Mouse (Mus musculus): ENCODE results near the gene Atp7a. TPM values are rescaled to one million over a fixed set of nuclear protein-coding genes. Genes with fewer than 3 reads are reported as not detected.

The Atp7a gene
- total RNA-seq, 2 experiments from 2014 or later, result 8.1 to 8.7 TPM

DNA sequence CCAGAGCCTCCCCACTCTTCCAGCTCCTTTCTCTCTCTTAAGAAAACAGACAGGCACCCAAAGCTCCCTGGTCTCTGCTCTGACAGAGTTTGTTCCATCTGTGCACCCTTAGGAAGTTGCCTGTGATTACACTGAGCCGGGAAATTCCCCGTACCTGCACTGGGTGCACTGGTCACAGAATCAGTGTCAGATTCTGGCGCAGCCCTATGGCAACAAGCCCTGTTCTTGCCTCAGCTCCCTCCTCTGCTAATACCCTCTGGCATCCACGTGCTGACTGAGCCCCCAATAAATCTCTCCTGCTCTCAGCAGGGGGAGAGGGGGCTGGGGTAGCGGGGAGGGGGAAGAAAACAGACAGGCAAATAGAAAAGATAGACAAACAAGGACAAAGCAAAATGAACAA is 65.9 kb downstream of the Atp7a start:
- H3K27ac ChIP-seq, result no peak overlapping the region
- no peak for TF ChIP-seq CTCF (IDR thresholded peaks at IDR 0.05)
- DNase-seq, result no peak
- intact Hi-C loops (cut with DNase I), result no loop called here
- H3K4me3 ChIP-seq, result no peak overlapping the region

DNA sequence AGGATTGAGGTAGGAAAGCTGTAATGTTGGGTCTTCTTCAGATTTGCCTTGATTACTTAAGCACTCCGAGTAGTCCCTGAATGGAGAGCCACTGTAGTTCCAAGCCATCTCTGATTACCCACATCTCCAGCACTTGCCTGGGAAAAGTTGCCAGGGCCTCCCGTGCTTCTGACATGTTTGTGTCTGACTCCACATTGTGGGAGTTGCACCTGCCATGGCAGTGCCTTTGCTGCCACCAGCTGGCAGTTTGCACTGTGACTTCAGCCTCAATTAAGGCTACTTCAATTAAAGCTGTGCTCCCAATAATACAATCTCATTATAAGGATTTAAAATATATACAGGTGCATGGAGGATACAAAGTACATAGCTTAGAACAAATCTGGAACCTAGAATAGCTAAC is 78.4 kb downstream of the Atp7a start:
- no peak overlapping the region for H3K4me3 ChIP-seq
- intact Hi-C loops (cut with DNase I), result loop anchor here (1.0 kb wide), 1 partner anchor 79 kb away; no protein-coding TSS in a partner anchor
- H3K27ac ChIP-seq, result no peak overlapping the region
- peak; percentile 61 for TF ChIP-seq CTCF (IDR thresholded peaks at IDR 0.05)
- DNase-seq, result peak; percentile 75

DNA sequence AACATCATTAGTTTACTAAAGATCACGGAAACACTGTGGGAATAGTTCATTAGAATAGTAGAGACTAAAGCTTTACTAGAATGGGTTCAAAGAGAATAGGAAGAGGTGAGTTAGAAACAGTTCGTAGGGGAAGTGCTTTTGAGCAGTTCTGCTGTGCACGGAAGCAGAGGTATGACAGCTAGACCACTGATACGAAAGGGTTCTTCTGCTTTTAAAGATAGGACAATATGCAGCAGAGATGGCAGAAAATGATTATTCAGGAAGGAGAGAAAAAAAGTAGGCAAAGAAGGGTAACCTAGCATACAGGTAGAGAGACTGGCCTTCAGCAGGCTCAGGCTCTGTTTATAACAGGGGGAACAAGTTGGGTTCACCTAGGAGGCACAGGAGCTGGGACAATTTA is 86.8 kb downstream of the Atp7a start:
- H3K4me3 ChIP-seq, result no peak overlapping the region
- intact Hi-C loops (cut with DNase I), result no loop called here
- no peak for DNase-seq
- no peak overlapping the region for H3K27ac ChIP-seq
- TF ChIP-seq CTCF (IDR thresholded peaks at IDR 0.05), result no peak

DNA sequence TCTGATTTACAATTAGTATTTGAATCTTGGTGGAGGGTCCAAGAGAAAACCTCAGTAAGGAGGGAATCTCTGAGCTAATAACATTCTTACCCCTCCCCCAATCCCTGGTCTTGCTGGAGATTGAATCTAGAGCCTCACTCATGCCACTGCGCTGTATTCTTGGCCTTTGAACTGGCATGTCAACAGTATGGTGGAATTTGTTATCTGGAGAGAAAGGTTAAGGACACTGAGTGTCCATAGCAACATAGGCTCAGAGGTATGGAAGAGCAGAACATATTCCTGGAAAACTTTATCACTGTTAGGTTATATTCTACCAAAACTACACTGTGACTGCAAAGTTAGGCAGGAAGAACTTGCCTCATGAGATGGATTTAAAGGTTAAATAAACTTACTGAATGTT is 87.6 kb downstream of the Atp7a start:
- Histone ChIP-seq H3K27ac (no peak overlapping the region), H3K4me3 (no peak overlapping the region)
- TF ChIP-seq CTCF (IDR thresholded peaks at IDR 0.05), result no peak
- DNase-seq, result no peak
- intact Hi-C loops (cut with DNase I), result no loop called here

DNA sequence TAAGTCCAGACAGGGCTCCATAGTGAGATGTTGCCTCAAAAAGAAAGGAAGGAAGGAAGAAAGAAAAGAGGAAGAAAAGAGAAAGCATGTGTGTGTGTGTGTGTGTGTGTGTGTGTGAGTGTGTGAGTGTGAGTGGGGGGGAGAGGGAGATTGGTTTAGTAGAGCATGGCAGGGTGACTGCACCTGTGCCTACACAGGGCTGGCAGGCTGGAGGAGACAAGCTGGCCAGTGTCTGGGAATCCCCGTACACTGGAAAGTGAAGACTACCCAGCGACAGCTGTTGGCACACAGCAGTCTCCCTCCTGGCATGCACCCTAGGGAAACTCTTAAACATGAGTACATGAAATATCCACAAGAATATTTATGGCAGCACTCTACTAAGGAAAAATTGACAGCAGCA is 95.7 kb downstream of the Atp7a start:
- H3K27ac ChIP-seq, result no peak overlapping the region
- DNase-seq, result peak; percentile 25
- no peak for TF ChIP-seq CTCF (IDR thresholded peaks at IDR 0.05)
- H3K4me3 ChIP-seq, result no peak overlapping the region
- intact Hi-C loops (cut with DNase I), result no loop called here

DNA sequence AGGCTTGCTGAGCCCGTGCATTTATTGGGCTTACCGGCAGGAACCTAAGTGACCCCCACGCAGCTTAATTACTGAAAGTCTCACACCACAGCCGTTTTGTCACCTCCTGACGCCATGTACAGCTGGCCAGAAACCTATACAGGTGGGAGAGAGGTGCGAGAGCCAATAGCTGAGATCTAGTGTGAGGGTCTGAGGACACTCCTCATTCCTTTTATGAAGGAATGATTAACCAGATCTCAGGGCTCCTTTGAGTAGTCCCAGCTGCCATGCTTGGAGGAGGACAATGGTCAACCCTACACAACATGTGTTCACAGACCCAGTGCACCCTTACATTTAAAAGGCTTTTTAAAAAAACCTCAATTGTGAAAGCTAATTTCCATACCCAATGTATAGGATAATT is 101.2 kb downstream of the Atp7a start:
- no peak for TF ChIP-seq CTCF (IDR thresholded peaks at IDR 0.05)

DNA sequence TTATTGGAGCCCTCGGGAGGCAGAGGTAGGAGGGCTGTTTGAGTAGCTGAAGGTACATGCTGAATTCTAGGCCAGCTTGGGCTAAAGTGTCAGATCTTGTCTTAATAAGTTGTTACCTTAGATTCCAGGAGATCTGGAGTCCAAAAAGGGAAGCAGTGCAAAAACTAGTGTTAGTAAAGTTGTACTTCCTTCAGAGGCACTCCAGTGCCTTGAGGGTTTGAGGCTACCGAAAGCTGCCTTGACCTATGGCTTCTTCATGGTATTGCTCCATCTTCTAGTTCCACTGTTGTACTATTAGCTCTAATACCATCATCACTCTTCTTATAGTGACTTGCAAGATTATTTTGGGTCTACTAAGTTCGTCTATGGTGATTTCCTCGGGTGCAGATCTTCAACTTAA is 102.8 kb downstream of the Atp7a start:
- no peak overlapping the region for H3K4me3 ChIP-seq
- TF ChIP-seq CTCF (IDR thresholded peaks at IDR 0.05), result no peak
- intact Hi-C loops (cut with DNase I), result no loop called here

More for the DNA sequence above, 101.2 kb downstream of the Atp7a start:
- intact Hi-C loops (cut with DNase I), result no loop called here
- no peak for DNase-seq
- H3K27ac ChIP-seq, result no peak overlapping the region
- no peak overlapping the region for H3K4me3 ChIP-seq

DNA sequence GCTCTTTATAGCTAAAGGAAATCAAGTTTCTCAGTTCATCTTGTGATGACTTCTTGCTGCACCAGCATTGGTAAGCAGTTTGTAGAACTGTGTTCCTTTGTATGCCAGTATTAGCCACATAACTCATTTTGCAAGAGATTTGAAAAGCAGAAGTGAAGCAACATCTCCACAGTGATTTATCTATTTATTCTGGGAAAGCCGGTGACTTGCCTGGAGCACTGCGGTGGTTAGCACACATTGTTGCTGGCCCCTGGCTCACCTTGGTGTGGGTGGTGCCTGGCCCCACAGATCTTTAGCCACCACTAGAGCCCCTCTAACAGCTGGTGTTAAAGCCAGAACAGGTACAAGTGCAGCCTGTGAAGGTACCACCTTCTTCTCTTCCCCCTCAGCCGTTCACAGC is 107.8 kb downstream of the Atp7a start:
- Histone ChIP-seq H3K4me3 (no peak overlapping the region), H3K27ac (no peak overlapping the region)
- intact Hi-C loops (cut with DNase I), result no loop called here
- DNase-seq, result no peak
- no peak for TF ChIP-seq CTCF (IDR thresholded peaks at IDR 0.05)

More for the DNA sequence above, 102.8 kb downstream of the Atp7a start:
- DNase-seq, result no peak
- H3K27ac ChIP-seq, result no peak overlapping the region

DNA sequence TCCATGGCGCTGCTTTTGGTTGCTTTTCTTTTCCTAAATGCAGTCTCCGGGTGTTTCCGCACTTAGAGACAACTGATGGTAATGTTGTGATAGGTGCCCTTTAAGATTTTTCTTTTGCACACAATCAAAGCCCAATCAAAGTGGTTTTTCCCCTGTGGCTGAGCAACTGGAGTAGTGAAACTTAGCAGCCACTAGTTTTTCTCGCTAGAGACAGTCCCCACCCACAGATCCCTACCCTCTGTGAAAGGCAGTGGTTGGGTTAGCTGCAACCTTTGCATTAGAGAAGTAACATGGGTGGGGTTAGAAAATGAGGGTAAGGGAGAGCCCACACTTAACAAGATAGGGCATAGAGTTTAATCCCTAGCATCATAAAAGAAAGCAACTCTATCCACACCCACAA is 108.4 kb downstream of the Atp7a start:
- H3K27ac ChIP-seq, result no peak overlapping the region
- DNase-seq, result no peak
- intact Hi-C loops (cut with DNase I), result no loop called here

DNA sequence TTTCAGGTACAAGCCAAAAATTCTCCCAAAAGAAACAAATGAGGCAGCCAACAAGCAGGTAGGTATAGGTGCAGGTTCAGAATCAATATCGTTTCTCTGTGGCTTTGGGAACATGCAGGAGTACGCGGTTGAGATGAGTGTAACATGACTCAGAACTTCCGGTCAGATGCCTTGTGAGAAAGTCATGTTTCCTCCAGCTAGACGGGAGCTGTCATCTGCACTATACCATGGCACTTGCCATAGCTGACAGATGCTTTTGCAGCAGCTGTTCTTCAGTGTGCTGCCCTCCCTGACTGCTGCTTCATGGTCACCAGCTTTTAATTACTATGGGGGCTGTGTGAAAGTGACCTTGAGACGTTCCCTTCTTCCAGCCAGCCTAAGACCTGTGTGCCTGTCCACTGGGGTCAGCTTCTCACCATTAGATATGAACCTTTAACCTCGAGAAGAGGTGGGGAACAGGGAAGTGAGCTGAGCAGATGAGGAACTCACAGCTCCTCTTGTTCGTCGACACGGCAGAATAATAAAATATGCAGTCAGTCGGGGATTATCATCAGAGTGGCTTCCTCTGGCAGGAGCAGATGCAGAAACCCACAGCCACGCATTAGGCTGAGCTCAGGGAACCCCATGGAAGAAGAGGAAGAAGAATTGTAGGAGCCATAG is 109.0 kb downstream of the Atp7a start:
- DNase-seq, result no peak
- Histone ChIP-seq H3K27ac (no peak overlapping the region), H3K4me3 (peak overlapping the region; percentile 24)
- intact Hi-C loops (cut with DNase I), result no loop called here
- no peak for TF ChIP-seq CTCF (IDR thresholded peaks at IDR 0.05)

More for the DNA sequence above, 108.4 kb downstream of the Atp7a start:
- no peak for TF ChIP-seq CTCF (IDR thresholded peaks at IDR 0.05)
- peak overlapping the region; percentile 24; the same call in 1 of the 2 replicates for H3K4me3 ChIP-seq

DNA sequence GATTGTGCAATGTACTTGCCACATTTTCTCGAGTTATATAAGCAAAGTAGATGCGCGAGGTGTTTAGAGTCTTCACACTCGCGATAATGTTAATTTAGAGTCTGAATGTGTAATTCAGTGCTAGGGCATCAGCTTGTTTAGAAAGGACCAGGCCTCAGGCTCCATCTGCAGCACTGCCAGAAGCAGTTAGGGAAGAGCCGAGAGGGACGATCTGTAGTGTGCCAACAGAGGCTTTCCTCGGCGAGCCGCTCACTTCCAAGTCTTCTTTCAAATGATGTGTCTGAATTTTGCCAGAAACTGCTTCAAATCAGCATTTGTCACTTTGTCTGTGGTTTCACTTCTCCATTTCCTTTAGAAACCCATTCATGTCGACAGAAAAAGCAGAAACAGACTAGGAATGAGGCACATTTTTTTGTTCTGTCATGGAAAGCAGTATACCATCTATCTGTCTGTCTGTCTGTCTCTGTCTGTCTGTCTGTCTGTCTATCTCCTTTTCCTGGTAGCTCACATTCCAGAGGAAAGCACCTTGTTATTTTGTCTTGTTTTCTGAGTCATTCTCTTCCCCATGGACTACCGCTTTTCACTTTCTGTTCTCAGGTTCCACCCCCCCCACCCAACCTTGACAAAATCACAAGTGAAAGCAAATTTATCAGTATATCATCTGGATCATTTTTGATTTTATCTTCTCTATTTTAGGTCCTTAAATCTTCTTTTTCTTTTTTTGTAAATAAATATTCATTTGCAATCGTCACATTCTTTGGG is 112.4 kb downstream of the Atp7a start:
- no peak for TF ChIP-seq CTCF (IDR thresholded peaks at IDR 0.05)
- H3K4me3 ChIP-seq, result no peak overlapping the region
- intact Hi-C loops (cut with DNase I), result no loop called here
- DNase-seq, result no peak
- H3K27ac ChIP-seq, result no peak overlapping the region

DNA sequence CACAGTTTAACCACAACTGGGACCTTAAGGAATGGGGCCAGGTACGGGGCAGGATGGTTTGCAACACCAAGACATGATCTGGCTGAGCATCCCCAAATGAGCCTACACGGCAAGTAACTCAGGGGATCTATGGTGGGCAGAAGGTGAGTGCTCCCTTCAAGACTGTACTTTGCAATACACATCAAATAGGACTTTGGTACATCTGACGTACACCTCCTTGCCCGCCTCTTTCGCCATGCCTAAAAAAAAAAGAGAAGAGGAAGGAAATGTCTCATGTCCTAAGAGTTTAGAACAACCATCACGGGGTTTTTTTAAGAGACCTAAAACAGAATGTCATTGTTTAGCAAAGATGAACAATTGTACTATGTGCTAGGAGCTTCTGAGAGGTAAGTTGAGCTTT is 115.9 kb downstream of the Atp7a start, which contains the start of gene Tlr13:
TSS of gene Tlr13 (plus strand) at position 269 of the 400 bp plus-strand sequence.
- intact Hi-C loops (cut with DNase I), result no loop called here
- H3K4me3 ChIP-seq, result no peak within 1 kb of the TSS
- DNase-seq, result no peak
- no peak for TF ChIP-seq CTCF (IDR thresholded peaks at IDR 0.05)
- H3K27ac ChIP-seq, result no peak within 1 kb of the TSS

DNA sequence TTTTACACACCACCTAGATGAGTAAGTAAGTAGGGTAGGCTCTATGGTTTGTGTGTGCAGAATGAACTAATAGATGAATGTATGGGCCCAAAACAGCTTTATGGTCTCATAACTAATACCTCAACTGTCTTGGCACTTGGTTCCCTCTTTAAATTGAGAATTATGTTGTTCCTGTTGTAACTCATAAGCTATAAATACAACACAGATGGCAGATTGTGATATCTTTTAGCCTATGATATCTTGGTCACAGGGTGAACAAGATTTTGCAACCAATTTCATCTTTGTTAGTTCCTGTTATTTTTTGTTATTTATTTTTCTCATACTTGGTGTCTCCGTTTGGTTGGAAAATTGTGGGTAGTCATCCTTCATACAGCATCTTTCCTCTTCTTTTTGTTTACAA is 121.1 kb downstream of the Atp7a start:
- H3K27ac ChIP-seq, result no peak overlapping the region
- TF ChIP-seq CTCF (IDR thresholded peaks at IDR 0.05), result no peak
- no peak overlapping the region for H3K4me3 ChIP-seq
- intact Hi-C loops (cut with DNase I), result no loop called here
- DNase-seq, result no peak
